Mouse (Mus musculus) lung, postnatal 0 days (tissue): ENCODE measurements around the gene Mad2l1bp. TPM values are rescaled to one million over a fixed set of nuclear protein-coding genes. Genes with fewer than 3 reads are reported as not detected.

ENCODE experiments used
- ATAC-seq: fragments of 200-750 bp; cut with Nextera tagmentation; 2 replicates; pipeline ENCODE4 v1.8.0; 2017; ENCODE audit warnings: moderate library complexity
- DNase-seq: peaks from one replicate; pipeline ENCODE4 v3.0.0-alpha.2; 2016; ENCODE audit warnings: low spot score
- H3K27ac ChIP-seq: fragments of 300-500 bp; sonication (generic); 2 replicates; pipeline ENCODE4 v1.5.1; 2014; ENCODE audit warnings: antibody characterized with exemption, mild to moderate bottlenecking, low read length, mixed read lengths
- H3K27me3 ChIP-seq: fragments of 300-500 bp; sonication (generic); replicated peaks from 2 replicates; pipeline ENCODE4 v1.6.1; 2014; ENCODE audit warnings: low read length, mixed read lengths; ENCODE audit not compliant: insufficient read depth
- H3K36me3 ChIP-seq: fragments of 300-500 bp; sonication (generic); 2 replicates; pipeline ENCODE4 v1.6.1; 2014; ENCODE audit warnings: low read length, mixed read lengths; ENCODE audit not compliant: insufficient read depth
- H3K4me1 ChIP-seq: fragments of 300-500 bp; sonication (generic); 2 replicates; pipeline ENCODE4 v1.6.1; 2014; ENCODE audit warnings: antibody characterized with exemption, low read depth, low read length, mixed read lengths; ENCODE audit not compliant: insufficient read depth
- H3K4me2 ChIP-seq: fragments of 300-500 bp; sonication (generic); replicated peaks from 2 replicates; pipeline ENCODE4 v1.6.1; 2014; ENCODE audit warnings: low read depth, mild to moderate bottlenecking, low read length, moderate library complexity, mixed read lengths
- H3K4me3 ChIP-seq: fragments of 300-500 bp; sonication (generic); 2 replicates; pipeline ENCODE4 v1.5.1; 2014; ENCODE audit warnings: low read depth, low read length
- H3K9ac ChIP-seq: fragments of 300-500 bp; sonication (generic); replicated peaks from 2 replicates; pipeline ENCODE4 v1.6.1; 2014; ENCODE audit warnings: low read depth, mild to moderate bottlenecking
- H3K9me3 ChIP-seq: fragments of 300-500 bp; sonication (generic); 2 replicates; pipeline ENCODE4 v1.6.1; 2016; ENCODE audit warnings: low read length, mixed read lengths
- CTCF ChIP-seq: IDR thresholded peaks from 2 replicates; pipeline ENCODE4 v1.5.1; 2016; ENCODE audit warnings: antibody characterized with exemption, mild to moderate bottlenecking
- EP300 ChIP-seq: IDR thresholded peaks from 2 replicates; pipeline ENCODE4 v1.6.1; 2016; ENCODE audit warnings: antibody characterized with exemption, mild to moderate bottlenecking, control low read depth
- WGBS: fragments of 180-500 bp; shearing (Covaris S2); extraction: QIAGEN DNeasy Blood & Tissue Kit; methylation state at CpG from one replicate; pipeline ENCODE4 v1.1.7; 2014; 5-methylcytosine and 5-hydroxymethylcytosine counted together
- polyA plus RNA-seq: library from polyadenylated mRNA; unstranded; fragments of >200 nt; fragmentation: Nextera tagmentation; extraction: Ambion mirVana; gene quantifications from 2 replicates; pipeline ENCODE4 v1.2.1, GENCODE M21; 2015

The Mad2l1bp gene
- polyA plus RNA-seq, 1 experiment from 2014 or later, result 44.6 TPM

DNA sequence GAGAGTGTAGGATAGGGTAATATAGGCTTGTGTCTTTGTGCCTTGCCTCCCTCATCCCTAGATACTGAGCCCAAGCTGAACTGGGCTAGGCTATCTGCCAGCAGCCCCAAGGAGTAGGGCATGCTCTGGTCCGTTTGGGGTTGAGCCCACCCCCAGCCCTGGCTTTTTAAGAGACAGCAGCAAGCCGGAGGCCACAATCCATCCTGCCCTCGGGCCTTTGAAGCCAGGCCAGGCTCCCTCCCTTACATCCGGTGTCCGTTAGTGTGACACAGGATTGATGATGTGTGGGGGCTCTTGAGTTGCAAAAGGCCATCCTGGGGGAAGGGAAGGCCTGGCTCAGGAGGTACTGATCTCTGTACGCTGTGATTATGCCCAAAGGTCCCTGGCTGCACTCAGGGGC, 26.7 kb downstream of the Mad2l1bp start:
- Histone ChIP-seq H3K27me3 (no peaks in the 10 kb centered on the region), H3K4me3 (no peak overlapping the region), H3K4me1 (0 out of 2 replicates have a peak, but pooled peaks cover 4% of the 10 kb centered on the region), H3K36me3 (peaks cover 44% of the 10 kb centered on the region), H3K4me2 (no peak overlapping the region), H3K27ac (peak overlapping the region; percentile 8; the same call in 1 of the 2 replicates), H3K9ac (no peak overlapping the region), H3K9me3 (no peaks in the 10 kb centered on the region)
- DNase-seq (peak; percentile 73), ATAC-seq (peak; percentile 79)
- 31% methylated on average over 6 of the region's 6 CpGs for WGBS
- TF ChIP-seq CTCF, result no peak
- peak; percentile 61 for TF ChIP-seq EP300

- Histone ChIP-seq H3K36me3 (peaks cover 43% of the 10 kb centered on the region), H3K27me3 (no peaks in the 10 kb centered on the region), H3K9ac (no peak overlapping the region), H3K27ac (no peak overlapping the region), H3K4me1 (0 out of 2 replicates have a peak, but pooled peaks cover 4% of the 10 kb centered on the region), H3K9me3 (no peaks in the 10 kb centered on the region), H3K4me3 (no peak overlapping the region), H3K4me2 (no peak overlapping the region)
- no peak for TF ChIP-seq EP300
- no peak for TF ChIP-seq CTCF
- ATAC-seq (no peak), DNase-seq (no peak)
- WGBS, result 86% methylated on average over 12 of the region's 12 CpGs
These were observed 29.2 kb downstream of the Mad2l1bp start for GRCm38 (mm10) chr17:46123953-46124700.

DNA sequence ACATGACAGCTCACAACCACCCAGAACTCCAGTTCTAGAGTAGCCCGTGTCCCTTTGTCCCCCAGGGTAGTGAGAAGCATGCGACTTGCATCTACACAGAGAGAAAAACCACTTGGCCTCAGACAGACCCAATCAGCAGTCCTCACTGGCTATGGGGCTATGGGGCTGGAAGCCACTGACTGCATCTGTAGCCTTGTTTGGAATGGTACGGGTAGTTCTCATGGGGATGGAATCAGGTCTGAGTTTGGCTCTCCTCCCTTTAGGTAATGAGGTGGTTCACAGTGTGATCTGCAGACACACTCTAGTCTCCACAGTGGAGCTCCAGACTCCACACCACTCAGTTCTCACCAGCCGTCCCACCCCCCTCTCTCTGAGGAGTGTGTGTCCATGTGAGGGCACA, 30.1 kb downstream of the Mad2l1bp start:
- Histone ChIP-seq H3K9ac (no peak overlapping the region), H3K4me2 (no peak overlapping the region), H3K27me3 (no peaks in the 10 kb centered on the region), H3K9me3 (no peaks in the 10 kb centered on the region), H3K27ac (no peak overlapping the region), H3K36me3 (peaks cover 34% of the 10 kb centered on the region), H3K4me3 (no peak overlapping the region), H3K4me1 (0 out of 2 replicates have a peak, but pooled peaks cover 4% of the 10 kb centered on the region)
- TF ChIP-seq CTCF (no peak), EP300 (no peak)
- 95% methylated on average over 4 of the region's 4 CpGs for WGBS
- no peak for ATAC-seq
- DNase-seq, result no peak

DNA sequence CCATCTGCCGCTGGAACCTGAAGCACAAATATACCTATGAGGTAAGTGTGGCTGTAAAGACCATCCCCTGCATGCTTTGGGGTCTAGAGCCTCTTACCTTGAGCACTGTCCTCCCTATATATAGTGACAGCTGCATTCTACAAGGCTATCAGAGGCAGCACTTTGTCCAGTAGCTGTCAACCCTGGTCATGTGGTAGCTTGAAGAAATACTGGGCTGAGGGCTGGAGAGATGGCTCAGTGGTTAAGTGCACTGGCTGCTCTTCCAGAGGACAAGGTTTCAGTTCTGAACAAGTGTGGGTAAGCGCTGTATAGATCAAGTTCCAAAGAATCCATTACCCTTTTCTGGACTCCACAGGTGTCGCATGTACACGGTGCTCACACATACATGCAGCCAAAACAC, 30.6 kb downstream of the Mad2l1bp start:
- H3K4me1 ChIP-seq, result 0 out of 2 replicates have a peak, but pooled peaks cover 4% of the 10 kb centered on the region
- no peaks in the 10 kb centered on the region for H3K9me3 ChIP-seq
- H3K4me2 ChIP-seq, result no peak overlapping the region
- H3K36me3 ChIP-seq, result peaks cover 29% of the 10 kb centered on the region
- WGBS, result 98% methylated on average over 4 of the region's 4 CpGs
- H3K4me3 ChIP-seq, result no peak overlapping the region
- no peak for TF ChIP-seq EP300
- no peak for TF ChIP-seq CTCF
- no peak overlapping the region for H3K9ac ChIP-seq
- no peaks in the 10 kb centered on the region for H3K27me3 ChIP-seq
- ATAC-seq, result no peak
- DNase-seq, result no peak
- H3K27ac ChIP-seq, result no peak overlapping the region

DNA sequence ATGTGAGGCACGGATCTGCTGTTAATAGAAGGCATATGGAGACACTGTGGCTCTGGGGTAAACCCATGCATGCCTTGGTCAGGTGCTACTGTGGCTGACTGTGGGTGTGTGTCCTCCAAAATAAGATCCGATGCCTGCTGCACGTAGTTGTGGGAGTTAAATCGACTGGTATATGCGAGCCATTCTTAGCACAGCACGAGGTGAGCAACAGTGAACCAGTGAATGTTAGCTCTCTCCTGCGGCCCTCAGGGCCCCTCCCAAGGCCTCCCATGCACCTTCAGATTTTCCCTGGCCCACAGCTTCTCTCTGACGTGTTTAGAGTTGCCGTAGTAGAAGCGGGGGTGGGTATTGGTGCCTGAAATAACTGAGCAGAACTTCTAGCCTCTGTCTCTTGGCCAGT, 33.7 kb downstream of the Mad2l1bp start:
- H3K36me3 ChIP-seq, result peaks cover 12% of the 10 kb centered on the region
- no peak for DNase-seq

GRCm38 (mm10) chr17:46118423-46118850, 34.9 kb downstream of the Mad2l1bp start:
- Histone ChIP-seq H3K4me3 (no peak overlapping the region), H3K36me3 (peaks cover 9% of the 10 kb centered on the region), H3K9me3 (no peaks in the 10 kb centered on the region), H3K27ac (no peak overlapping the region), H3K9ac (no peak overlapping the region), H3K4me2 (no peak overlapping the region), H3K4me1 (peaks cover 8% of the 10 kb centered on the region; the same call in 1 of the 2 replicates), H3K27me3 (no peaks in the 10 kb centered on the region)
- 54% methylated on average over 4 of the region's 4 CpGs for WGBS
- no peak for TF ChIP-seq EP300
- no peak for TF ChIP-seq CTCF
- ATAC-seq, result no peak
- no peak for DNase-seq

More for the DNA sequence above, 33.7 kb downstream of the Mad2l1bp start:
- no peaks in the 10 kb centered on the region for H3K27me3 ChIP-seq
- no peak overlapping the region for H3K27ac ChIP-seq
- no peak overlapping the region for H3K4me3 ChIP-seq
- WGBS, result 86% methylated on average over 10 of the region's 10 CpGs
- peaks cover 8% of the 10 kb centered on the region; the same call in 1 of the 2 replicates for H3K4me1 ChIP-seq
- TF ChIP-seq CTCF (no peak), EP300 (no peak)
- H3K9me3 ChIP-seq, result no peaks in the 10 kb centered on the region
- H3K9ac ChIP-seq, result no peak overlapping the region
- H3K4me2 ChIP-seq, result no peak overlapping the region
- no peak for ATAC-seq
